Mouse (Mus musculus) brain, embryonic 14.5 days (tissue): ENCODE results near the gene Rfc3.

Source experiments
- CTCF ChIP-seq: fragments of 200-500 bp; IDR thresholded peaks from 2 replicates; pipeline ENCODE4 v1.5.1; 2012; ENCODE audit warnings: inconsistent platforms, mild to moderate bottlenecking, moderate library complexity, borderline replicate concordance; ENCODE audit not compliant: insufficient read depth, insufficient read length; ENCODE audit errors: extremely low read depth
- POLR2A ChIP-seq: fragments of 200-500 bp; IDR thresholded peaks from 2 replicates; pipeline ENCODE4 v1.6.1; 2012; ENCODE audit warnings: mild to moderate bottlenecking, inconsistent platforms, borderline replicate concordance; ENCODE audit not compliant: poor library complexity, insufficient read depth, insufficient read length, severe bottlenecking; ENCODE audit errors: extremely low read depth

GRCm38 (mm10) chr5:151651411-151651784 is 356 bp upstream of the Rfc3 start:
- TF ChIP-seq POLR2A: no peak
- no peak for TF ChIP-seq CTCF
